Mouse (Mus musculus): ENCODE measurements around the gene Chrng. TPM values are rescaled to one million over a fixed set of nuclear protein-coding genes. Genes with fewer than 3 reads are reported as not detected.

The Chrng gene
- under 1 TPM in 1 of 3 experiments, not detected in 2; 0.39 TPM for polyA plus RNA-seq (2017; shearing (Covaris generic))

DNA sequence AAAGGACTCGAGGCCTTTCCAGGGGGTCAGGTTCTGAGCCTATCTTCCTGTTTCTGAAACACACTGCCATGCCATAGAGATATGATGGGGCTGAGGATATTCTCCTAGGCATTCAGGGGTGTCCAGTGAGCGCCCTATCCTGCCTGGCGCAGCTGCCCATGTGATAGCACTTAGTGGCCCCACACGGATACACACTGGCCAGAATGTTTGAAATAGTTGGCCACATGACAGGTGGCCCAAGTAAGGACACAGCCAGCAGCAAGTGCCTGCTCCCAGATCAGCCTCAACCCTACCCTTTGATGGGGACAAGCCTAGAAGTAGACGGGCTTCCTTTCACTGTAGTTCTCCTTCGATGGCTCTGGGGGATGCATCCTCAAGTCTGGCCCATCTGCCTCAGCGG, at the start of gene Chrng:
Chrng (plus strand) TSS at position 193 of the 400 bp plus-strand sequence.
- no peak for ATAC-seq

DNA sequence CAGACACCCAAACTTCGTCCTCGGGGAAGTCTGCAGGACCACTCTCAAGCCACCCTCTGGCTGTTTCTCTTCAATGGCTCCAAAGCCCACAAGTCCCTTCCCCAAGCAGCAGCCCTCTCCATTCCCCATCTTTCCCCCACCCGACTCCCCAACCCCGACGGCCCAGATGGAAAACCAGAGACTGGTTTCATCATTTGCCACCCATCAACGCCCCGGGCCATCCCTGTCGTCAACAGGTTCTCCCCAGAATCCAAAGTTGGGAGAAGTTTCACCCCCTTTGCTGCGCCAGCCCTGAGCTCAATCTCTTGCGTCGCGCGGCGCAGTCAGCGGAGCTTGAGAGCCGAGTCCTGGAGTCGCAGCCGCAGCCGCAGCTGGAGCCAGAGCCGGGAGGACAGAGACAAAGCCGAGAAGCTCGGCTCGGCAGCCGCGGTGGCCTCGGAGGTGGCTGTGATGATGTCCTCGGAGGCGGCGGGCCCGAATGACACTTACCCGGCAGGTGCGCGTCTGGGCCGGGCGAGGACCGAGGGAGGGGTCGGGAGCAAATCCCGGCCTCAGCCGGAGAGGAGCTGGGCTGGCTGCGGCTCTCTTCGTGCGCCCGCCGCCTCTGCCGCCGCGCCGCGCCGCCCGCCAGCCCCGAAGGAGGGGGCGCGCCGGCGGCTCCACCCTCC, 48.8 kb upstream of the Chrng start:
- no peak for ATAC-seq

DNA sequence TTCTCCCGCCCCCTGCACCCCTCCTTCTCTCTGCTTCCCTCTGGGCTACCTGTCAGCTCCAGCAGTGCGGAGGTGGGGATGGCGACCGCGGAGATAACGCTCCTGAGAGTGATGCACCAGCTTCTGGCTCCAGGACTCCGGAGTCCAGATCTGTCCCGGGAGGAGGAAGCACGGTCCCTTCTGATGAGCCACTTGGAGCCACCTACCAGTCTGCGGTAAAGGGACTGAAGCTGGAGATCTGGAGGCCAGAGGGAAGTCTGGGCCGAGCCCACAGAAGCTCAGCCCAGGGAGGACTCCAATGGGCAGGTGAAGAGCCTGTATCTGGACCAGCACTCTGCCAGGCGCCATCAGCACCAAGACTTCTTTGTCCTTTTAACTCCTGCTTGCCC, 48.3 kb upstream of the Chrng start, which contains the start of gene Ecel1:
Ecel1 (minus strand) TSS at position 323 of the 389 bp plus-strand sequence.
- ATAC-seq: no peak

DNA sequence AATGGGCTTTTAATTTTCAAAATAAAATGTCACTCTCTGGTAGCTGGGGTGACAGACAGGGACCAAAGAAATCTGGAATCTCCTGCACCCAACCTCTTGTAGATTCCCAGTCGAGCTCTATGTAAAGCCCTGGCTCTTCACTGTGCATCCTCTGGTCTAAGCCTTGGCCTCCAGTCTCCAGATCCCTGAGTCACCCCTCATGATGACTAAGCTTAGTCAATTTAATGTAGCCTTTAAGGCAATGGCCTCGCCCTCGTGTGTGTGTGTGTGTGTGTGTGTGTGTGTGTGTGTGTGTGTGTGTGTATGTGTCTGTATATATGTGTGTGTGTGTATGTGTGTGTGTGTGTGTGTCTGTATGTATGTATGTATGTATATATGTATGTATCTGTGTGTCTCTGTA, 45.1 kb upstream of the Chrng start:
- no peak for ATAC-seq

- ATAC-seq: no peak
These were observed 40.2 kb upstream of the Chrng start for GRCm38 (mm10) chr1:87164164-87164795.

GRCm38 (mm10) chr1:87164796-87165184, 39.7 kb upstream of the Chrng start:
- ATAC-seq: no peak

- ATAC-seq: no peak
These were observed 34.0 kb upstream of the Chrng start for GRCm38 (mm10) chr1:87170458-87170857.

DNA sequence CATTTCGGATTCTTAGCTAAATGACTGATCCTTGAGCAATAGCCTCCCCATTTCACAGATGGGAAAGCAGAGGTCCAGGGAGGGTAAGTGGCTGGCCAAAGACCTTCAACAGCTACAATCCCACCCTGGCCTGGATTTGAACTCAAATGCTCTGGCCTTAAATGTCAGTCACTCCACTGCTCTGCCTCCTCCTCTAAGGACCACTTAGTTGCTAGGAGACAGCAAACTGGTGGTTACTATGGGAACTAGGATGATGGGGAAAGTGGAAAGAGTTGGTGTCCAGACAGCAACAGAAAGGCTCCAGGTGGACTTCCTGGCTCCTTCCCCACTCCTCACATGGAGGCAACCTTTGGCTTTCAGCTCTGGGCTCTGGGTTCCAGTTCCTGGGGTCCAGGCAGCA, 33.1 kb upstream of the Chrng start:
- ATAC-seq: no peak

DNA sequence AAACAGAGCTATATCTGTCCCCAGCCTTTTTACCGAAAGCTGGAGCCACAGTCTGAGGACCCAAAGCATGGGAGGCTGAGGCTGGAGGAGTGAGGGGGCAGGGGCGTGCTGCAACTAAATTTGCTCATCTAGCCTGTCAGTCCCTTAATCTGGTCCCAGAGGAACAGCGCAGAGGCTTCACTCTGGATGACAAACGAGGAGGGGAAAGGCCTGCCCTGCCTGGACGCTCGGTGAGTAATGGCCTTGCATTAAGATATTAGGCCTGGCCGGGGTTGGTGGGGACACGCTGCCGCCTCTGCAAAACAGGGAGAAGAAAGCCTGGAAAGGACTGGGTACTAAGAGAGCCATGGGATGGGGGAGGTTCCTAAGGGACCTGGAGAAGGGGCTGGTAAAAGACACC, 32.1 kb upstream of the Chrng start:
- no peak for ATAC-seq

- ATAC-seq: peak; percentile 50
These were observed 30.2 kb upstream of the Chrng start for GRCm38 (mm10) chr1:87174006-87174955.

GRCm38 (mm10) chr1:87175852-87176292, 28.6 kb upstream of the Chrng start:
- no peak for ATAC-seq

GRCm38 (mm10) chr1:87180896-87181295, 23.6 kb upstream of the Chrng start:
- ATAC-seq: peak; percentile 84

- no peak for ATAC-seq
These were observed 21.4 kb upstream of the Chrng start, which contains the start of gene Prss56 for GRCm38 (mm10) chr1:87183013-87183412. TSS of gene Prss56 (plus strand) at chr1:87183313.

DNA sequence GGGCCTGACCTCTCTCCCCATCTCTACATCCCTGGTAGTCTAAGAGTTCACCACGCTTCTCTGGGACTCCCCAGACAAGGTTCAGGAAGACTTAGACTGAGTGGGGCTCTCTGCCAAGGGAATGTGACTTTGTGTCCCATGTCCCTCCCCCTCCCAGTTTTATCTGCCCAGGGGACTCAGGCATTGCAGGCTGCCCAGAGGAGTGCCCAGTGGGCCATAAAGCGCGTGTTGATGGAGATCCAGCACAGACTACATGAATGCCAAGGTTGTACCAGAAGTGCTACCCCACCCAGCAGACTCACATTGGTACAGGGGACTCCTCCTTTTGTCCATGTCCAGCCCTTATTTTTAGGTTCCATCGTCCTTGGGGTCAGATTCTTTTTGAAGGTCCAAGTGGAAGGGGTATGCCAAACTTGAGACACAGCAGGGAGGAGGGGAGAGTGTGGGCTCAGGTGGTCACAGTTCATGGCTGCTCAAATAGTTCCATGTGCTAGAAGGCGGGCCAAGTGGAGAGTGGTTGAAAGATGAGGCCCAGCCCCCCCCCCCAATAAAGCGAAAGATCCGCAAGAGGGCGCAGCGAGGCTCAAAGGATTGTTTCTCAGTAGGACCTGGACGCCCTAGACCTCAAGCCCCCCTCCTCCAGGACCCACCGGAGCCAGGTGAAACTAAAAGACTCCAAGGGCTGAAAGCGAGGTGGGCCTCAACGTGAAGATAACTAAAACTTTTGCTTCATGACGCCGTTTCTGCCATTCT, 20.3 kb upstream of the Chrng start:
- no peak for ATAC-seq

- ATAC-seq: peak; percentile 49
These were observed 19.7 kb upstream of the Chrng start for GRCm38 (mm10) chr1:87184751-87185139.

DNA sequence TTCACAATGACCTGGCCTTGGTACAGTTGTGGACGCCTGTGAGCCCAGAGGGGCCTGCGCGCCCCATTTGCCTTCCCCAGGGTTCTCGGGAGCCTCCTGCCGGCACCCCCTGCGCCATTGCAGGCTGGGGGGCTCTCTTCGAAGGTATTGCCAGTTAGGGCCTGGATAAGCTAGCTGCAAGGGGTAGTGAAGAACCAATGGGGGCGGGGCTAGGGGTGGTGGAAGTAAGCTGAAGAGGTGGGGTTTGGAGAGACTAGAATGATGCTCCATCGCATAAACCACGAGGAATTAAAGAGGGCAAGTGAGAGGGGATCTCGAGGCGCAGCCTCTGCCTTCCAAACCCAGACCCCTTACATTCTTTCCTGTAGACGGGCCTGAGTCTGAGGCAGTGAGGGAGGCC, 18.9 kb upstream of the Chrng start:
- ATAC-seq: no peak

GRCm38 (mm10) chr1:87186261-87187036, 18.0 kb upstream of the Chrng start:
- ATAC-seq: no peak

DNA sequence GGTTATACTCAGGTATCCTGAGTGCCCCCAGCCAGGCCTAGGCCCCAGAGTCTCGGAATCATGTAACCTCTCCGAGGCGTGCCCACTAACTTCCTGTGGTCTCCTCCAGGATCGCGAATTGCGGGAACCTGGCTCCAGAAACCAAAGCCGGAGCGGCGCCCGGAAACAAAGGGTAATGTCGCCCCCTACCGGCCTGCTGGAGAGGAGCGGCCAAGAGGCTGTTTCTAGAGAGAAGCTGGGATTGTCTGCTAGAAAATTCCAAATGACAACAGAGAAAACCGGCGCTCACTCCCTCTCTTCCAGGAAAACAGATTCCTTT, 17.5 kb upstream of the Chrng start:
- ATAC-seq: peak; percentile 49

- ATAC-seq: no peak
These were observed 14.0 kb upstream of the Chrng start, which contains the start of gene Chrnd for GRCm38 (mm10) chr1:87190429-87190828. TSS of gene Chrnd (plus strand) at chr1:87190607.

GRCm38 (mm10) chr1:87197296-87197695, 7.2 kb upstream of the Chrng start:
- no peak for ATAC-seq

All from inflammation-experienced regulatory T-cells, adult 6 months (primary cell).